Mouse (Mus musculus) lung, adult 2 months (tissue): Measurements from ENCODE around the gene Pdlim5. TPM values are rescaled to one million over a fixed set of nuclear protein-coding genes. Genes with fewer than 3 reads are reported as not detected.

Experiments
- DNase-seq: peaks from one replicate; pipeline ENCODE4 v3.0.0; 2022
- H3K4me1 ChIP-seq: fragments of 200-500 bp; 2 replicates; pipeline ENCODE4 v1.6.1; 2011; ENCODE audit warnings: low read length; ENCODE audit not compliant: control insufficient read depth, insufficient read depth
- H3K4me3 ChIP-seq: fragments of 200-500 bp; replicated peaks from 2 replicates; pipeline ENCODE3; 2011; ENCODE audit warnings: low read depth, mild to moderate bottlenecking, control low read depth, low read length; ENCODE audit errors: extremely low read depth
- CTCF ChIP-seq: fragments of 200-500 bp; IDR thresholded peaks from 2 replicates; pipeline ENCODE4 v1.5.1; 2011; ENCODE audit warnings: mild to moderate bottlenecking, low read length, control low read depth; ENCODE audit not compliant: insufficient read depth
- POLR2A ChIP-seq: fragments of 200-500 bp; IDR thresholded peaks from 2 replicates; pipeline ENCODE4 v1.6.1; 2011; ENCODE audit warnings: low read depth, mild to moderate bottlenecking, control low read depth, low read length, borderline replicate concordance; ENCODE audit errors: extremely low read depth
- WGBS: fragments of 180-500 bp; shearing (Covaris S2); methylation state at CpG from one replicate; pipeline ENCODE4 v1.1.7; 2018; 5-methylcytosine and 5-hydroxymethylcytosine counted together
- polyA plus RNA-seq: library from polyadenylated mRNA; depleted of rRNA; stranded (reverse); fragments of >200 nt; gene quantifications from 2 replicates; pipeline ENCODE4 v1.2.3, GENCODE M21; 2012

The Pdlim5 gene
- polyA plus RNA-seq, 1 experiment, result 52.6 TPM

GRCm38 (mm10) chr3:142375106-142375505 is 20.4 kb downstream of the Pdlim5 start:
- WGBS, result 63% methylated on average over 1 of the region's 1 CpGs
- TF ChIP-seq POLR2A (no peak), CTCF (no peak)
- Histone ChIP-seq H3K4me1 (no peaks in the 10 kb centered on the region; the same call in 1 of the 2 replicates), H3K4me3 (no peak overlapping the region)
- no peak for DNase-seq

DNA sequence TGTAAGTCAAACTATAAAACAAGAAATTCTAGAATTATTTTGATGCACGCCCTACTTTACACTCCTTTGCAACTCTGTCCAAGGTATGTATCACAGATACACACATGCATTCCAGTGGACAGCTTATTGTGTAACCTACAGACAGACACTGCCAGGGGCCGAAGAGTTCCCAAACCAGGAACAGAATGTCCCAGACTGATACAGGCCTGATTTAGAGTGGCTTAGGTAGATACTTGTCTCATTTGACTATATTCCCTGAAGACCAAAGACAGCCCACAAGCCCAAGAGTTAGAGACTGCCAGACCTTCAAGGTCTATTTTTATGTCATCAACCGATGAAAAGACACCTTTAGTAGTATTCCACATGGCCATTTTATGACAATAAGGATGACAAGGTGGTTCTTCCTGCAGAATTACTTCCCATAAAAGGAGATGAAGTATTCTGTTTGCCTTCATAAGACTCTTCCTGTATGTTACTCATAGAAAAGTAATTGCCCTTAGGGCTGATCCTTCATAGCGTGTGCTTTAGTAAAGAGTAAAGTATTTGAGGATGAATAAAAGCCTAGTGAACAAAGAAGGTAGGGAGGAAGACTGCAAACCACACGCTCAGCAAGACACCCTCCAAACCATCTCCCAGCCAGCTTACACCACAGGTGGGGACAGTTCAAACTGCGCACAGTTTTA is 22.9 kb downstream of the Pdlim5 start:
- H3K4me1 ChIP-seq, result peaks cover 2% of the 10 kb centered on the region
- 89% methylated on average over 6 of the region's 6 CpGs for WGBS
- DNase-seq, result no peak
- no peak for TF ChIP-seq CTCF
- TF ChIP-seq POLR2A, result no peak
- H3K4me3 ChIP-seq, result no peak overlapping the region

DNA sequence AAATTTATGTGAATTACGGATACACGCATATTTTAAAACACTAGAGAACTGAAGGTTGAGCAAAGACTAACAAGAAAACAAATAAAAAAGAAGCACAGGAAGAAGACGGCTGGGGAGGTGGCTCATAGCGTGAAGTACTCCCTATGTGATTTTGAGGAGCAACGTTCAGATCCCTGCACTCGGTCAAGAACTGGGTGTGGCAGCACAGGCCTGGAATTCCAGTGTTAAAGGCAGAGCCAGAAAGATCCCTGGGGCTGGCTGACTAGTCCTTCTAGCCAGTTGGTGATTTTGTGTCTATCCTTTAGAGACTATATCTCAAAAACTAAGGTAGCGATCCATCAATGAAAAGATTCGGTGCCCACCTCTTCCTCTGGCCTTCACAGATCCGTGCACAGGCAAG is 27.1 kb downstream of the Pdlim5 start:
- Histone ChIP-seq H3K4me3 (no peak overlapping the region), H3K4me1 (peaks cover 2% of the 10 kb centered on the region; the same call in 1 of the 2 replicates)
- 64% methylated on average over 9 of the region's 9 CpGs for WGBS
- TF ChIP-seq POLR2A (no peak), CTCF (no peak)
- DNase-seq, result no peak

GRCm38 (mm10) chr3:142362092-142362491 is 33.4 kb downstream of the Pdlim5 start:
- WGBS, result 83% methylated on average over 6 of the region's 6 CpGs

GRCm38 (mm10) chr3:142358951-142359350 is 36.5 kb downstream of the Pdlim5 start:
- Histone ChIP-seq H3K4me3 (no peak overlapping the region), H3K4me1 (no peaks in the 10 kb centered on the region; the same call in 1 of the 2 replicates)
- TF ChIP-seq POLR2A (no peak), CTCF (no peak)
- no peak for DNase-seq

More at GRCm38 (mm10) chr3:142362092-142362491, 33.4 kb downstream of the Pdlim5 start:
- TF ChIP-seq CTCF, result no peak
- TF ChIP-seq POLR2A, result no peak
- Histone ChIP-seq H3K4me1 (no peaks in the 10 kb centered on the region), H3K4me3 (no peak overlapping the region)
- DNase-seq, result no peak

- no peak for TF ChIP-seq POLR2A
- TF ChIP-seq CTCF, result no peak
- DNase-seq, result no peak
- WGBS, result 79% methylated on average over 4 of the region's 4 CpGs
- no peak overlapping the region for H3K4me3 ChIP-seq
- H3K4me1 ChIP-seq, result peaks cover 2% of the 10 kb centered on the region
These were observed 38.8 kb downstream of the Pdlim5 start for GRCm38 (mm10) chr3:142356661-142357060.

- 30% methylated on average over 1 of the region's 1 CpGs for WGBS
- H3K4me3 ChIP-seq, result no peak overlapping the region
- H3K4me1 ChIP-seq, result peaks cover 2% of the 10 kb centered on the region
- no peak for DNase-seq
- no peak for TF ChIP-seq POLR2A
- no peak for TF ChIP-seq CTCF
These were observed 42.3 kb downstream of the Pdlim5 start for GRCm38 (mm10) chr3:142353218-142353617.

- Histone ChIP-seq H3K4me1 (peaks cover 2% of the 10 kb centered on the region), H3K4me3 (no peak overlapping the region)
- DNase-seq, result no peak
- 65% methylated on average over 3 of the region's 3 CpGs for WGBS
- no peak for TF ChIP-seq CTCF
- no peak for TF ChIP-seq POLR2A
These were observed 45.0 kb downstream of the Pdlim5 start for GRCm38 (mm10) chr3:142350513-142350912.

DNA sequence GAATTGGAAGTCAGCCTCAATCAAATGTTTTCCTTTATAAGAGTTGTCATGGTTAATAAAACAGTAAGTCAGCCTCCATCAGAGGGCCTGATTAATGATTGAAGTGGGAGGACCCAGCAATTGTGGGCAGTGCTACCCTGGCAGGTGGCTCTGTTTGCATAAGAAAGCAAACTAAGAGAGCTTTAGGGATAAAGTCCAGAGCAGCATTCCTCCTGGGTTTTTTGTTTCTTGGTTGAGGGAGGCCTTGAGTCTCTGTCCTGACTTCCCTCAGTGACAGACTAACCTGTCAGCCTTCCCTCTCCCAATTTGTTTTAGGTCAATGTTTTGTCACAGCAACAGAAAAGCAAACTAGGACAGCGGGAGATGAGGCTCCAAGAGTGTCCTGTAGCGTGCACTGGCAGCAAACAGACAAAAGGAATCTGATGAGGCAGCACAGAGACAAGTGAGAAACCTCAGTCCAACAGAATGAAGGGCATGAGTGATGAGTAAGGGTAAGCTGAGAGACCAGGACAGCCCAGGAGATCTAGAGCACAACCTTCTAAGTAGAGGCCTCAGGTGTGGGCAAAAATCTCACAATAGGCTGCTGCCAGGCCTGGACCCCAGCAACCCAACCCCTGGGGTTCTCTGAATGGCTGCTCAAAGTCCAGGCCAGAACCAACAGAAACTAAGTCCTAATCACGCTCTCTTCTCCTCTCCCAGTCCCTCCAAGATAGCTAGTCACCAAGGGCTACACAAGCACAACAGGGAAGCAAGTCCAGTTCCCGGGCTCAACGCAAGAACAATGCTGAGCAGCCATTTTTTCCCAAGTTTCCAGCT is 46.5 kb downstream of the Pdlim5 start:
- Histone ChIP-seq H3K4me3 (no peak overlapping the region), H3K4me1 (peaks cover 2% of the 10 kb centered on the region)
- no peak for DNase-seq
- TF ChIP-seq CTCF (no peak), POLR2A (no peak)
- WGBS, result 92% methylated on average over 5 of the region's 5 CpGs

DNA sequence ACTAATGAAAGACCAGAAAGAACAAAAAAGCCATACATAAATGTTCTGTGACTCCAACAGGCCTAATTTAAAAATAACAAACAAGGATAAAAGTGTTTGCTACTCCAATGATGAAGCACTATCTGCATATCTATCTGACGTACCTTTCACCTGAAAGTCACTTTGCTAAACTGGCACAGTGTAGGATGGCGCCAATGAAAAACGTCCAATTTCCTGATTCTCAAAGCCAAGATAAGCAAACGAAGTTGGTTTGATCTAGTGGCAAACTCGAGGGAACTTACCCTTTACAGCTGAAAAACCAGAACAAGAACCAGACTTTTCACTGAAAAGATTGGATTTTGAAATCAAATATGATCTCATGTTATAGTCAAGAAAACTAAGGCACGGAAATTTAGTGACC is 49.2 kb downstream of the Pdlim5 start:
- TF ChIP-seq POLR2A, result no peak
- TF ChIP-seq CTCF, result no peak
- Histone ChIP-seq H3K4me3 (no peak overlapping the region), H3K4me1 (peaks cover 2% of the 10 kb centered on the region; the same call in 1 of the 2 replicates)
- WGBS, result 54% methylated on average over 6 of the region's 6 CpGs
- DNase-seq, result no peak
